8 mouse cellular contexts compared by ENCODE assay signal in the genomic region with DNA sequence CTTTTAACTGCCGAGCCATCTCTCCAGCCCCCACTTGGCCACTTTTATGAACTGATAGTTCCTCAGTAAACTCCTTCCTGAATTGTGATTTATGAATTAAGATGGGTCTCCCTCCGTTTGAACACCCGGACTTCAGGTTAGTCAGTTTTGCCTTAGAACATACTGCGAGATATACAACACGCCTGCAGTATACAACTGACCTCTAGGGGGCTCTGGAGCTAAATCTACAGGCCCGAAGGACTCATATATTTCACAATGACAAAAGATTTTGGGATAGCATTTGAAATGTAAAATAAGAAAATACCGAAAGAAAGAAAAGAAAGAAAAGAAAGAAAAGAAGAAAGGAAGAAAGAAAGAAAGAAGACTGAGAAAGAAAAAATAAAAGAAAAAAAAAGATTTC. TPM values are rescaled to one million over a fixed set of nuclear protein-coding genes. Genes with fewer than 3 reads are reported as not detected.
A peak's percentile ranks its signal among the peaks of the same experiment; 100 is the strongest.
DNase-seq lines count a peak whose midpoint lies in the region; ATAC-seq lines count a peak whose summit lies in the region.

No protein-coding gene starts in this region.

- 0 out of 2 replicates have a peak, but pooled peaks have one; percentile 61 for ATAC-seq in erythroblast, adult 5-6 weeks (replicated peaks; ENCODE audit: low FRiP score, poor library complexity, severe bottlenecking)
- peak; percentile 51; the same call in 1 of the 2 replicates for ATAC-seq in megakaryocyte progenitor cell, adult 5-6 weeks (replicated peaks; ENCODE audit: poor library complexity)

- DNase-seq in heart, adult 18-20 months, result peak; percentile 61 to 90
- DNase-seq in heart, postnatal 25 days (ENCODE audit: low spot score), result no peak
- DNase-seq in CD4-positive helper T cell, adult 2 months (ENCODE audit: low read depth, low spot score), result peak; percentile 79
- DNase-seq in adrenal gland, postnatal 36 days, result peak; percentile 69 to 78
- DNase-seq in layer of hippocampus, adult 9-10 months (ENCODE audit: low spot score), result peak; percentile 79
- peak; percentile 81 for DNase-seq in testis, postnatal 10 days (ENCODE audit: low spot score)

- intact Hi-C loops in heart, postnatal 25 days (cut with DNase I), result loop anchor here (5.0 kb wide), 1 partner anchor 162 kb away; the partner anchor contains the start of gene H2-Ob

RNA-seq across cellular contexts. Expression of gene H2-Oa, which starts 16.9 kb away (rescaled TPM):
- total RNA-seq in heart, adult 18-20 months (2021), result 1 to 10 TPM in 1 of 2 experiments, not detected in 1; 1.6 TPM
- total RNA-seq in heart, postnatal 25 days (2021), result not detected
- not detected for total RNA-seq in adrenal gland, postnatal 36 days (2021)
- 0.84 and 7.9 TPM in 2 replicates for total RNA-seq in erythroblast, adult 5-6 weeks (2015; ENCODE audit: low replicate concordance)
- 1.1 TPM in 1 of 2 replicates, not detected in the other for total RNA-seq in erythroblast, adult 5-6 weeks (2017; ENCODE audit: low replicate concordance)
- total RNA-seq in megakaryocyte progenitor cell, adult 5-6 weeks (2015), result 7.7 and 9.6 TPM in 2 replicates
- total RNA-seq in megakaryocyte progenitor cell, adult 5-6 weeks (2017), result 2.7 TPM in 2 replicates

RNA-seq across cellular contexts. Expression of gene Col11a2, which starts 36.0 kb away (rescaled TPM):
- total RNA-seq in heart, adult 18-20 months (2021), result 1 to 10 TPM in 1 of 2 experiments, under 1 TPM in 1; 0.55 to 1.7 TPM
- total RNA-seq in heart, postnatal 25 days (2021), result 1 to 10 TPM; 1.1 to 2.2 TPM
- 1 to 10 TPM; 1.2 to 2.2 TPM for total RNA-seq in adrenal gland, postnatal 36 days (2021)
- total RNA-seq in erythroblast, adult 5-6 weeks (2015; ENCODE audit: low replicate concordance), result 1.3 TPM in 1 of 2 replicates, not detected in the other
- total RNA-seq in erythroblast, adult 5-6 weeks (2017; ENCODE audit: low replicate concordance), result 4.3 and 7.0 TPM in 2 replicates
- total RNA-seq in megakaryocyte progenitor cell, adult 5-6 weeks (2015), result 0.83 and 0.94 TPM in 2 replicates
- total RNA-seq in megakaryocyte progenitor cell, adult 5-6 weeks (2017), result 1.9 and 3.1 TPM in 2 replicates

RNA-seq across cellular contexts. Expression of gene Rxrb, which starts 43.7 kb away (rescaled TPM):
- total RNA-seq in heart, adult 18-20 months (2021), result 10 to 100 TPM; 42.3 to 45.4 TPM
- 10 to 100 TPM; 40.5 to 42.1 TPM for total RNA-seq in heart, postnatal 25 days (2021)
- total RNA-seq in adrenal gland, postnatal 36 days (2021), result 10 to 100 TPM; 53.5 to 55.7 TPM
- total RNA-seq in erythroblast, adult 5-6 weeks (2015; ENCODE audit: low replicate concordance), result 7.1 and 8.3 TPM in 2 replicates
- total RNA-seq in erythroblast, adult 5-6 weeks (2017; ENCODE audit: low replicate concordance), result 10.7 and 12.0 TPM in 2 replicates
- total RNA-seq in megakaryocyte progenitor cell, adult 5-6 weeks (2015), result 22.1 and 22.2 TPM in 2 replicates
- total RNA-seq in megakaryocyte progenitor cell, adult 5-6 weeks (2017), result 34.2 and 42.6 TPM in 2 replicates

RNA-seq across cellular contexts. Expression of gene Slc39a7, which starts 43.8 kb away (rescaled TPM):
- 10 to 100 TPM; 66.3 to 67.0 TPM for total RNA-seq in heart, adult 18-20 months (2021)
- total RNA-seq in heart, postnatal 25 days (2021), result 10 to 100 TPM; 60.4 to 61.3 TPM
- total RNA-seq in adrenal gland, postnatal 36 days (2021), result 100 to 1,000 TPM; 165 to 198 TPM
- total RNA-seq in erythroblast, adult 5-6 weeks (2015; ENCODE audit: low replicate concordance), result not detected in 2 replicates
- 11.5 and 16.6 TPM in 2 replicates for total RNA-seq in erythroblast, adult 5-6 weeks (2017; ENCODE audit: low replicate concordance)
- 6.2 and 9.5 TPM in 2 replicates for total RNA-seq in megakaryocyte progenitor cell, adult 5-6 weeks (2015)
- total RNA-seq in megakaryocyte progenitor cell, adult 5-6 weeks (2017), result 101 and 107 TPM in 2 replicates

RNA-seq across cellular contexts. Expression of gene H2-DMa, which starts 44.1 kb away (rescaled TPM):
- 1 to 10 TPM; 5.9 to 7.2 TPM for total RNA-seq in heart, adult 18-20 months (2021)
- total RNA-seq in heart, postnatal 25 days (2021), result 1 to 10 TPM; 3.7 to 4.5 TPM
- 10 to 100 TPM; 11.4 to 12.7 TPM for total RNA-seq in adrenal gland, postnatal 36 days (2021)
- total RNA-seq in erythroblast, adult 5-6 weeks (2015; ENCODE audit: low replicate concordance), result 15.9 and 37.5 TPM in 2 replicates
- 11.7 and 13.3 TPM in 2 replicates for total RNA-seq in erythroblast, adult 5-6 weeks (2017; ENCODE audit: low replicate concordance)
- 72.0 and 74.5 TPM in 2 replicates for total RNA-seq in megakaryocyte progenitor cell, adult 5-6 weeks (2015)
- 56.5 and 61.1 TPM in 2 replicates for total RNA-seq in megakaryocyte progenitor cell, adult 5-6 weeks (2017)
